Mouse (Mus musculus): Measurements from ENCODE around the gene Olfr376. TPM values are rescaled to one million over a fixed set of nuclear protein-coding genes. Genes with fewer than 3 reads are reported as not detected.

Olfr376 gene
- total RNA-seq (2021): not detected

DNA sequence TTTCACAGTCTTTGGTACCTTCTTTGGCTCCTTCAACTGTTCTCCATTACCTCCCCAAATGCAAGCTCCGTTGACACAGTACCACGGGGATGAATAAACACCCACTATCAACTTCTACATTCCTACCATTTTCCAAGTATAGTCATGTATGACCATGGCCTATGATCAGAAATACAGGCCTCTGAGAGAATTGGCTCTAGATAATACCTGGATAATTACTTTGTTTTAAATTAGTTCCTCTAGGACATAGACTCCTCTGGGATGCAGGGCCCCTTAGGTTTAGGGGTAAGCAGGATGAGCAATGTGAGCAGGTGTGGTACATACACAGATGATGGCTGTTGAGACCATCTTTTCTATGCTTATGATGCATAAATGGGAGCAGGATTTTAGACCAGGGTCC lies at the start of gene Olfr376:
Olfr376 (plus strand) TSS at position 301 of the 400 bp plus-strand sequence.
- DNase-seq: no peak

DNA sequence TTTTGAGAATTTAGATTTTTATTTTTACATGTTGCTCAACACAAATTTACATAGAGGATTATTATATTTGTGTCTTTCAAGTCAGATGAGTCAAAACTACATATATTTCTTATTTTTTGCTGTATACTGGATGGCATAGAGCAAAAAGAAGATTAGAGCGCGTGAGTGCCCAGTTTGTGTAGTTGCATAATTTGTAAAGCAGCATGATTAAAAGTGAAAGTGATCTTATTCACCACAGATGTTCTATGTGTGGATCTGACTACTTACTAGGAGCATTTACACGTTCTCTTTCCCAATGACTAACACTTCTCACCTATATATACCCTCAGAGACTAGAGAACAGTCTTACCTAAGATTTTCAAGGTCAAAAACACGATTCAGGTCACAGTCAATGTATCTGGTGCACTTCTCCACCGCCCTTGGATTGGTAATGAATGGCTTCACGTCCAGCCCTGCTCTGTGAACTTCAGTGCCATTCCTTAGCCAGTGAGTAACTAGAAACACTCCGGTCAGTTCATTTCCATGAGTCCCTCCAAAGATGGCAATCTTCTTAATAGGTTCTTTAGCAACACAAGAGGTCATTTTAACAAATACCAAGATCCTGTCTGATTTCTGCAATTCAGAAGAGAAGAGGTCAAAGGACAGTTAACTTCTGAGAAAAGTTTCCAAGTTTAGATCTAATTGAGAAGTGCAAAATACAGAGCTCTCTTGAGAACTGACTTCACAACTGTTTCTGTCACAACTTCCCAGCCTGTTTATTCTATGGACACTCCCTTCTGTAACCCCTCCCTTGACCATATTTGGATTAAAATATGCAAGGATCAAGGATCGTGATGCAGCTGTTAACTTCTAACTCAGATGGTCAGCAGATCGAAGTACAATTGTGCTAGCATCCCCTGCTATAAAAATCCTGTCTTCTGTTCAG lies 46.9 kb upstream of the Olfr376 start:
- DNase-seq: no peak

DNA sequence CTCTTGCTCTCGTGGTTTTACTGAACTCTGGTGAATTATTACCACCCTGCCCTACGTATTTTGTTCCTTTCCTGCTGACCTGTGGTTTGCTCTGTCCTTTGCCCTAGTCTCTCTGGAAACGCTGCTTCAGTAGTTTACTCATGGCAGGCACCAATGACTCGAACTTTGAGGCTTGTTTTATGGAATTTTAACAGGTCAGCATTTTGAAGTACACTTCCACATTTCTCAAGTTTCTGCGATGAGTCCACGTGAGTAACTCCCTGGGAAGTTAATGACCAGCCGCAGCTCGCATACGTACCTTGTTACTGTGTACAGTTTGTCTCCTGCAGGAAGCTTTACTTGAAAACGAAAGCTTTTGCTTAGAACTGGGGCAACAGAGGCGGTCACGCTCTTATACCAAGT lies 44.6 kb upstream of the Olfr376 start:
- DNase-seq: no peak

DNA sequence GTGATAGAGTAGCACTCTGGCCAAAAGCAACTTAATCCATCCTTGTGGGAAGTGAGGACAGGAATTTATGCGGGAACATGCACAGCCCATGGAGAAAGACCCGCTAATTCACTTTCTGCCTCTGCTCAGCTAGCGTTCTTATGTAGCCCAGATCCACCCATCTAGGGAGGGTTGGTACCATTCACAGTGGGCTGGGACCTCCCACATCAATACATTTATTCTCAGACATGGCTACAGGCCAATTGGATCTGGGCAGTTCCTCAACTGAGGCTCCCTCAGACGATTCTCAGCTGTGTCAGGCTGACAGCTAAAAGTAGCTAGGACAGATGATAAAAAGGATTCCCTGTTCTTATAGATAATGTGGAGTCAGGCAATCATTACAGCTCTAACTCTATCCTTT lies 43.7 kb upstream of the Olfr376 start:
- no peak for DNase-seq

DNA sequence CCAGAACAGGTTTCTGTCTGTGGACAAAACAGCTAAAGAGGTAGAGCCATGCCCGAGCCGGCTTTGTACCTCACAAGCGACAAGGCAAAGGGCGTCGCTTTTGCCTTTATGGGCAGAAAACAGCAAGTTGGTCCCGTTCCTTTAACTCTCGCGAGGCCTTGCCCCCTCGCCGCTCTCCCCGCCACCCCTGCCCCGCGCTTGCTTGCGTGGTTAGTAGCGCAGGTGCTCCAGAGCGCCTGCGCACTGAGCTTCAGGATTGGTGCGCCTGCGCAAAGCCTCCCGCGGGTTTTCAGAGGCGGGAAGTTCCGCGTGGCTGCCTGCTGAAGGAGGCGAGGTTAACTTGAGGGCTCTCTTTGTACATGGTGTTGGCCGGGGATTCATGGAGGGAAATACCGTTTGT lies 41.6 kb upstream of the Olfr376 start, which contains the start of the genes Aspa, Gm49340 and Spata22:
Aspa (minus strand) TSS at position 155 of the 400 bp plus-strand sequence.
Gm49340 (plus strand) TSS at position 300 of the 400 bp plus-strand sequence.
Spata22 (plus strand) TSS at position 300 of the 400 bp plus-strand sequence.
- DNase-seq: no peak

DNA sequence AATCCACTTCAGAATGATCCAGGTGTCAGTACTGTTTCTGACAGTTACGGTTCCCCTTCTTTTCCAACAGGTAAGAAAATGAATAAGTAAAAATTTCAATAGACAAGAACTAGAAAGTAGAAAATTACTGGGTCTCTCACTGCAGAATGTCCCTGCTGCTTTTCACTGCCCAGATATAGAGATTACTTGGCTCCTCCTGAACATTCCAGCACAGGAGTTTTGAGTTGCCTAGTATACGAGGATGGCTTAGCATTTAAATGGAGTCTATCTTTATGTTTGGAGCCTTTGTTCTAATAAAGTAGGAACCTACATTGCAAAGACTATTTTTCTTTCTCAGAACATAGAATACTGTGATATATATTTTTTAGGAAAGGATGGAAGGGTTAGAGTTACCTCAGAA lies 37.7 kb upstream of the Olfr376 start:
- no peak for DNase-seq

DNA sequence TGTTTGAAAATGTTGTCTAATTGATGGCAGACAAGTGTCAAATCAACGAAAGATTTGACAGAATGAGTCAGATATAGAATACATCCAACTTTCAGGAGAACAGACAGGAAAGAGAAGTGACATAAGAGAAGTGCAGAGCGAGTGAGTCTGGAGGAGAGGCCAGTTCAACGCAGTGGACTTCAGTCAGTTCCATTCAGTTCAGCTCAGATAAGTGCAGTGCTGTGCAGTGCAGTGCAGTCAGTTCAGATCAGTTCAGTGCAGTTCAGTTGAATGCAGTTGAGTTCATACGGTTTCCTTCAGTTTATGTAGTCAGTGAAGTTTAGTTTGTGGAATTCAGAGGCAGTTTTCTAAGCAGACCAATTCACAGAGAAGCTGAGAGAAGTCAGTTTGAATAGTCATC lies 34.1 kb upstream of the Olfr376 start:
- DNase-seq: no peak

DNA sequence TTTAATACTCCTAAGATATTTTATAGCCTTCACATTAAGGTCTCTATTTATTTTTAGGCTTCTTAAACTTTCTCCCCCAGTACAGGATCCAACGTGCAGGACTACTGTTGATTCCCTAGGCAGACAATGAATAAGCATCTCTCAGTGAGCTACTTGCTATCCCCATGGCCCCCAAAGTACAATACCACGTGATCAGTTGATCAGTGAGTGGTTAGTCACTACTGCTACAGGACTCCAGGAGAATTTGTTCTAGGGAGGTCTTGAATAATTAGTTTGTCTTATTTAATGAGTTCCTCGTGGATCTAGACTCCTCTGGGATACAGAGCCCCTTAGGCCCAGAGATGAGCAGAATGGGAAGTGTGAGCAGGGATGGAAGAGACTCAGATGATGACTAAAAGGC lies 20.6 kb upstream of the Olfr376 start, which contains the start of gene Olfr20:
Olfr20 (plus strand) TSS at position 301 of the 400 bp plus-strand sequence.
- no peak for DNase-seq

DNA sequence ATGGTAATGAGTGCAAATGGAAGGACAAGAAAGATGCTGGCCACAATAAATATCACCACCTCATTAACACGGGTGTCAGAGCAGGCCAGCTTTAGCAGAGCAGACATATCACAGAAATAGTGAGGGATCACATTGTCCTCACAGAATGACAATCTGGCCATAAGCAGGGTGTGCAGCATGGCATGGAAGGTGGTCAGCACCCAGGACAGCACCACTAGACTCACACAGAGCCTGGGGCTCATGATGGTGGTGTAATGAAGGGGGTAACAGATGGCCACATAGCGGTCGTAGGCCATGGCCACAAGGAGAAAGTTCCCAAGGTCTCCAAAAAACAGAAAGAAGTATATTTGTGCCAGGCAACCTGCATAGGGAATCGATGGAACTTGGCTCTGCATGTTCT lies 24.3 kb downstream of the Olfr376 start:
- no peak for DNase-seq

DNA sequence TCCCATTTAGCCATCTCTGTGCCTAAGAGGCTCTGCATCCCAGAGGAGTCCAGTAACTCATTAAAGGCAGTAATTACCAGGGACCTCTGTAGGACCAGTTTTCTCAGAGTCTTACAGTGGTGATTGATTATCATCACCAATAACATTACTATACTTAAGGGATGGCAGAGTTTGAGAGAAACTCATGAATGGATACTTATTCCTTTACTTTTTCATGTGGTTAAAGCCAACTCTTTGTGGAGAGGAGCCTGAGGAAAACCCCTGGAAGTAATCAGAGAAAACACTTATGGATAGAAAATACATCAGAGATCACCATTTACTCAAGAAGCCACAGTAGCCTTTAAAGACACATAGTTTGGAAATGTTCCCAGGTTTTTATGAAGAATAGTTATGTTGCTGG lies 28.5 kb downstream of the Olfr376 start, which contains the start of gene Olfr1:
Olfr1 (minus strand) TSS at position 101 of the 400 bp plus-strand sequence.
- no peak for DNase-seq

Other genes starting within 250 kb of the Olfr376 start
- gene Haspin, start 233.0 kb upstream of the Olfr376 start, total RNA-seq (2021): under 1 TPM; 0.23 to 0.32 TPM
- 1 to 10 TPM; 2.3 to 3.4 TPM for gene P2rx5, start 210.8 kb upstream of the Olfr376 start, total RNA-seq (2021)
- gene Emc6, start 194.2 kb upstream of the Olfr376 start, total RNA-seq (2021): 10 to 100 TPM; 51.5 to 59.7 TPM
- 10 to 100 TPM; 10.9 to 11.2 TPM for gene Tax1bp3, start 194.2 kb upstream of the Olfr376 start, total RNA-seq (2021)
- gene Ctns, start 172.2 kb upstream of the Olfr376 start, total RNA-seq (2021): 10 to 100 TPM; 21.2 to 24.8 TPM
- gene Shpk, start 171.8 kb upstream of the Olfr376 start, total RNA-seq (2021): 1 to 10 TPM; 3.4 to 3.5 TPM
- gene Trpv1, start 137.0 kb upstream of the Olfr376 start, total RNA-seq (2021): under 1 TPM in 1 of 2 experiments, not detected in 1; 0.17 TPM
- gene Trpv3, start 103.9 kb upstream of the Olfr376 start, total RNA-seq (2021): under 1 TPM; 0.25 to 0.38 TPM
- 10 to 100 TPM; 11.9 to 14.4 TPM for gene Aspa, start 41.6 kb upstream of the Olfr376 start, total RNA-seq (2021)
- not detected for gene Gm49340, start 41.5 kb upstream of the Olfr376 start, total RNA-seq (2021)
- gene Spata22, start 41.5 kb upstream of the Olfr376 start, total RNA-seq (2021): not detected
- not detected for gene Olfr20, start 20.5 kb upstream of the Olfr376 start, total RNA-seq (2021)
- not detected for gene Olfr1, start 28.4 kb downstream of the Olfr376 start, total RNA-seq (2021)
- not detected for gene Olfr378, start 57.2 kb downstream of the Olfr376 start, total RNA-seq (2021)
- not detected for gene Olfr380, start 86.3 kb downstream of the Olfr376 start, total RNA-seq (2021)
- gene Olfr381, start 120.4 kb downstream of the Olfr376 start, total RNA-seq (2021): not detected
- gene Olfr382, start 146.0 kb downstream of the Olfr376 start, total RNA-seq (2021): not detected
- not detected for gene Olfr385, start 221.8 kb downstream of the Olfr376 start, total RNA-seq (2021)
- not detected for gene Olfr384, start 227.3 kb downstream of the Olfr376 start, total RNA-seq (2021)